Mouse (Mus musculus) forebrain, embryonic 16.5 days (tissue): ENCODE data around the gene Gm17720. TPM values are rescaled to one million over a fixed set of nuclear protein-coding genes. Genes with fewer than 3 reads are reported as not detected.
A peak's percentile ranks its signal among the peaks of the same experiment; 100 is the strongest.

Experiments
- ATAC-seq: fragments of 200-750 bp; cut with Nextera tagmentation; 2 replicates; pipeline ENCODE4 v1.8.0; 2017; ENCODE audit warnings: mild to moderate bottlenecking, moderate library complexity
- H3K27ac ChIP-seq: fragments of 300-500 bp; sonication (generic); 2 replicates; pipeline ENCODE4 v1.5.1; 2014; ENCODE audit warnings: low read length, control low read depth
- H3K27me3 ChIP-seq: fragments of 300-500 bp; sonication (generic); replicated peaks from 2 replicates; pipeline ENCODE4 v1.6.1; 2014; ENCODE audit warnings: low read length; ENCODE audit not compliant: control insufficient read depth, insufficient read depth
- H3K36me3 ChIP-seq: fragments of 300-500 bp; sonication (generic); 2 replicates; pipeline ENCODE4 v1.6.1; 2014; ENCODE audit not compliant: control insufficient read depth, insufficient read depth
- H3K4me1 ChIP-seq: fragments of 300-500 bp; sonication (generic); replicated peaks from 2 replicates; pipeline ENCODE4 v1.6.1; 2014; ENCODE audit warnings: low read length; ENCODE audit not compliant: control insufficient read depth, insufficient read depth
- H3K4me2 ChIP-seq: fragments of 300-500 bp; sonication (generic); 2 replicates; pipeline ENCODE4 v1.6.1; 2014; ENCODE audit warnings: mild to moderate bottlenecking, low read length, control low read depth
- H3K4me3 ChIP-seq: fragments of 300-500 bp; sonication (generic); replicated peaks from 2 replicates; pipeline ENCODE4 v1.5.1; 2014; ENCODE audit warnings: mild to moderate bottlenecking, low read length, control low read depth
- H3K9ac ChIP-seq: fragments of 300-500 bp; sonication (generic); replicated peaks from 2 replicates; pipeline ENCODE4 v1.6.1; 2014; ENCODE audit warnings: low read depth, low read length, control low read depth
- H3K9me3 ChIP-seq: fragments of 300-500 bp; sonication (generic); 2 replicates; pipeline ENCODE4 v1.6.1; 2016; ENCODE audit warnings: low read length; ENCODE audit not compliant: control insufficient read depth
- WGBS: fragments of 180-500 bp; shearing (Covaris S2); extraction: QIAGEN DNeasy Blood & Tissue Kit; methylation state at CpG from one replicate; pipeline ENCODE4 v1.1.7; 2014; 5-methylcytosine and 5-hydroxymethylcytosine counted together
- polyA plus RNA-seq: library from polyadenylated mRNA; unstranded; fragments of >200 nt; fragmentation: Nextera tagmentation; extraction: Ambion mirVana; gene quantifications from 2 replicates; pipeline ENCODE4 v1.2.1, GENCODE M21; 2015

Gm17720 gene
- polyA plus RNA-seq, result not detected in 2 replicates

- H3K27me3 ChIP-seq, result no peaks in the 10 kb centered on the region
- H3K4me3 ChIP-seq, result no peak within 1 kb of the TSS
- no peaks in the 10 kb centered on the region for H3K36me3 ChIP-seq
- ATAC-seq, result no peak
- H3K27ac ChIP-seq, result no peak within 1 kb of the TSS
- H3K9me3 ChIP-seq, result no peaks in the 10 kb centered on the region
- no peak within 1 kb of the TSS for H3K4me2 ChIP-seq
- WGBS, result 91% methylated on average over 3 of the region's 3 CpGs
- H3K9ac ChIP-seq, result no peak within 1 kb of the TSS
- no peaks in the 10 kb centered on the region for H3K4me1 ChIP-seq
These were observed at the start of gene Gm17720 for GRCm38 (mm10) chr8:110102653-110103052. Gene Gm17720 (minus strand): TSS chr8:110102753.

GRCm38 (mm10) chr8:110145538-110145937, 43.0 kb upstream of the Gm17720 start:
- Histone ChIP-seq H3K9me3 (no peaks in the 10 kb centered on the region), H3K36me3 (no peaks in the 10 kb centered on the region), H3K27ac (no peak overlapping the region), H3K4me1 (no peaks in the 10 kb centered on the region), H3K4me2 (no peak overlapping the region), H3K27me3 (no peaks in the 10 kb centered on the region), H3K4me3 (no peak overlapping the region), H3K9ac (no peak overlapping the region)
- ATAC-seq, result peak; percentile 67
- WGBS, result under 1% methylated on average over 4 of the region's 4 CpGs

GRCm38 (mm10) chr8:110140770-110141169, 38.2 kb upstream of the Gm17720 start:
- no peaks in the 10 kb centered on the region for H3K9me3 ChIP-seq
- no peak overlapping the region for H3K4me3 ChIP-seq
- H3K4me1 ChIP-seq, result no peaks in the 10 kb centered on the region
- no peak overlapping the region for H3K27ac ChIP-seq
- 74% methylated on average over 4 of the region's 4 CpGs for WGBS
- no peaks in the 10 kb centered on the region for H3K27me3 ChIP-seq
- H3K36me3 ChIP-seq, result no peaks in the 10 kb centered on the region
- no peak overlapping the region for H3K9ac ChIP-seq
- ATAC-seq, result no peak
- no peak overlapping the region for H3K4me2 ChIP-seq

- Histone ChIP-seq H3K27me3 (no peaks in the 10 kb centered on the region), H3K4me3 (no peak overlapping the region), H3K27ac (no peak overlapping the region), H3K9ac (no peak overlapping the region), H3K4me1 (no peaks in the 10 kb centered on the region), H3K9me3 (no peaks in the 10 kb centered on the region), H3K36me3 (no peaks in the 10 kb centered on the region), H3K4me2 (no peak overlapping the region)
- ATAC-seq, result no peak
- WGBS, result 45% methylated on average over 3 of the region's 3 CpGs
These were observed 37.6 kb upstream of the Gm17720 start for GRCm38 (mm10) chr8:110140156-110140555.

GRCm38 (mm10) chr8:110135515-110135914, 33.0 kb upstream of the Gm17720 start:
- 37% methylated on average over 7 of the region's 7 CpGs for WGBS
- H3K9ac ChIP-seq, result no peak overlapping the region
- H3K9me3 ChIP-seq, result no peaks in the 10 kb centered on the region
- no peaks in the 10 kb centered on the region for H3K4me1 ChIP-seq
- no peak overlapping the region for H3K4me2 ChIP-seq
- no peaks in the 10 kb centered on the region for H3K36me3 ChIP-seq
- ATAC-seq, result no peak
- H3K27ac ChIP-seq, result no peak overlapping the region
- H3K4me3 ChIP-seq, result no peak overlapping the region
- no peaks in the 10 kb centered on the region for H3K27me3 ChIP-seq

- Histone ChIP-seq H3K27ac (no peak overlapping the region), H3K27me3 (no peaks in the 10 kb centered on the region), H3K4me1 (no peaks in the 10 kb centered on the region), H3K9me3 (no peaks in the 10 kb centered on the region), H3K4me3 (no peak overlapping the region), H3K36me3 (no peaks in the 10 kb centered on the region), H3K9ac (no peak overlapping the region), H3K4me2 (no peak overlapping the region)
- no peak for ATAC-seq
- WGBS, result 91% methylated on average over 8 of the region's 8 CpGs
These were observed 31.7 kb upstream of the Gm17720 start for GRCm38 (mm10) chr8:110134236-110134635.

- Histone ChIP-seq H3K36me3 (no peaks in the 10 kb centered on the region), H3K27me3 (no peaks in the 10 kb centered on the region), H3K4me1 (no peaks in the 10 kb centered on the region), H3K9ac (no peak overlapping the region), H3K27ac (no peak overlapping the region), H3K4me2 (peak overlapping the region; percentile 39), H3K4me3 (no peak overlapping the region), H3K9me3 (no peaks in the 10 kb centered on the region)
- ATAC-seq, result peak; percentile 59; the same call in 1 of the 2 replicates
- WGBS, result 21% methylated on average over 13 of the region's 13 CpGs
These were observed 28.0 kb upstream of the Gm17720 start for GRCm38 (mm10) chr8:110130537-110130936.

GRCm38 (mm10) chr8:110119715-110120114, 17.2 kb upstream of the Gm17720 start:
- 41% methylated on average over 6 of the region's 6 CpGs for WGBS
- no peak overlapping the region for H3K4me2 ChIP-seq

GRCm38 (mm10) chr8:110101676-110102075, 877 bp downstream of the Gm17720 start:
- Histone ChIP-seq H3K9me3 (no peaks in the 10 kb centered on the region), H3K4me2 (no peak overlapping the region), H3K9ac (no peak overlapping the region), H3K4me3 (no peak overlapping the region), H3K27ac (no peak overlapping the region), H3K27me3 (no peaks in the 10 kb centered on the region), H3K36me3 (no peaks in the 10 kb centered on the region), H3K4me1 (no peaks in the 10 kb centered on the region)
- no peak for ATAC-seq
- 93% methylated on average over 15 of the region's 15 CpGs for WGBS

More at GRCm38 (mm10) chr8:110119715-110120114, 17.2 kb upstream of the Gm17720 start:
- no peaks in the 10 kb centered on the region for H3K27me3 ChIP-seq
- H3K27ac ChIP-seq, result no peak overlapping the region
- no peaks in the 10 kb centered on the region for H3K36me3 ChIP-seq
- no peaks in the 10 kb centered on the region for H3K4me1 ChIP-seq
- no peak overlapping the region for H3K4me3 ChIP-seq
- no peak for ATAC-seq
- H3K9ac ChIP-seq, result no peak overlapping the region
- no peaks in the 10 kb centered on the region for H3K9me3 ChIP-seq

GRCm38 (mm10) chr8:110100907-110101306, 1.6 kb downstream of the Gm17720 start, which contains the start of gene Gm21964:
Gene Gm21964 (plus strand): TSS chr8:110101207.
- H3K27ac ChIP-seq, result no peak within 1 kb of the TSS
- 89% methylated on average over 12 of the region's 12 CpGs for WGBS

More at GRCm38 (mm10) chr8:110100907-110101306, 1.6 kb downstream of the Gm17720 start, which contains the start of gene Gm21964:
- Histone ChIP-seq H3K4me2 (no peak within 1 kb of the TSS), H3K4me3 (no peak within 1 kb of the TSS), H3K4me1 (no peaks in the 10 kb centered on the region), H3K9ac (no peak within 1 kb of the TSS), H3K36me3 (no peaks in the 10 kb centered on the region), H3K9me3 (no peaks in the 10 kb centered on the region), H3K27me3 (no peaks in the 10 kb centered on the region)
- ATAC-seq, result no peak
